Mouse (Mus musculus) kidney, postnatal 0 days (tissue): ENCODE results near the gene Trappc3. TPM values are rescaled to one million over a fixed set of nuclear protein-coding genes. Genes with fewer than 3 reads are reported as not detected.

Experiments
- ATAC-seq: fragments of 200-750 bp; cut with Nextera tagmentation; replicated peaks from 2 replicates; pipeline ENCODE4 v1.8.0; 2017; ENCODE audit warnings: low read depth, moderate number of reproducible peaks, moderate TSS enrichment, moderate library complexity; ENCODE audit not compliant: low FRiP score
- DNase-seq: peaks from one replicate; pipeline ENCODE4 v3.0.0-alpha.2; 2016; ENCODE audit warnings: low spot score
- H3K27ac ChIP-seq: fragments of 300-500 bp; sonication (generic); 2 replicates; pipeline ENCODE4 v1.5.1; 2014; ENCODE audit warnings: mild to moderate bottlenecking
- H3K27me3 ChIP-seq: fragments of 300-500 bp; sonication (generic); 2 replicates; pipeline ENCODE4 v1.6.1; 2014; ENCODE audit warnings: low read length, mixed read lengths; ENCODE audit not compliant: insufficient read depth
- H3K36me3 ChIP-seq: fragments of 300-500 bp; sonication (generic); 2 replicates; pipeline ENCODE4 v1.6.1; 2014; ENCODE audit warnings: low read length, mixed read lengths; ENCODE audit not compliant: insufficient read depth
- H3K4me1 ChIP-seq: fragments of 300-500 bp; sonication (generic); replicated peaks from 2 replicates; pipeline ENCODE4 v1.6.1; 2014; ENCODE audit warnings: antibody characterized with exemption, low read length, mixed read lengths; ENCODE audit not compliant: insufficient read depth
- H3K4me2 ChIP-seq: fragments of 300-500 bp; sonication (generic); 2 replicates; pipeline ENCODE4 v1.6.1; 2014; ENCODE audit warnings: mild to moderate bottlenecking, low read length, moderate library complexity, mixed read lengths
- H3K4me3 ChIP-seq: fragments of 300-500 bp; sonication (generic); replicated peaks from 2 replicates; pipeline ENCODE4 v1.5.1; 2014; ENCODE audit warnings: low read depth, low read length
- H3K9ac ChIP-seq: fragments of 300-500 bp; sonication (generic); 2 replicates; pipeline ENCODE4 v1.6.1; 2014; ENCODE audit warnings: low read depth, low read length
- H3K9me3 ChIP-seq: fragments of 300-500 bp; sonication (generic); replicated peaks from 2 replicates; pipeline ENCODE4 v1.6.1; 2016; ENCODE audit warnings: low read length, inconsistent platforms, mixed read lengths
- CTCF ChIP-seq: IDR thresholded peaks from 2 replicates; pipeline ENCODE4 v1.5.1; 2016; ENCODE audit warnings: antibody characterized with exemption, low read depth, mild to moderate bottlenecking, moderate library complexity
- WGBS: fragments of 180-500 bp; shearing (Covaris S2); extraction: QIAGEN DNeasy Blood & Tissue Kit; methylation state at CpG from one replicate; pipeline ENCODE4 v1.1.7; 2014; 5-methylcytosine and 5-hydroxymethylcytosine counted together
- polyA plus RNA-seq: library from polyadenylated mRNA; unstranded; fragments of >200 nt; fragmentation: Nextera tagmentation; extraction: Ambion mirVana; gene quantifications from 2 replicates; pipeline ENCODE4 v1.2.1, GENCODE M21; 2015

The Trappc3 gene
- polyA plus RNA-seq, 1 experiment from 2014 or later, result 115 TPM

- Histone ChIP-seq H3K9ac (no peak overlapping the region), H3K27me3 (0 out of 2 replicates have a peak, but pooled peaks cover 4% of the 10 kb centered on the region), H3K36me3 (no peaks in the 10 kb centered on the region), H3K4me3 (no peak overlapping the region), H3K4me1 (peaks cover 17% of the 10 kb centered on the region), H3K27ac (no peak overlapping the region), H3K4me2 (no peak overlapping the region), H3K9me3 (no peaks in the 10 kb centered on the region)
- no peak for TF ChIP-seq CTCF
- no peak for ATAC-seq
- WGBS, result 95% methylated on average over 1 of the region's 1 CpGs
- DNase-seq, result no peak
Measured at GRCm38 (mm10) chr4:126305428-126305827, 43.3 kb downstream of the Trappc3 start.

GRCm38 (mm10) chr4:126306058-126306457 lies 43.9 kb downstream of the Trappc3 start:
- Histone ChIP-seq H3K9me3 (no peaks in the 10 kb centered on the region), H3K27me3 (no peaks in the 10 kb centered on the region), H3K4me2 (no peak overlapping the region), H3K27ac (no peak overlapping the region), H3K4me1 (peaks cover 11% of the 10 kb centered on the region), H3K4me3 (no peak overlapping the region), H3K9ac (no peak overlapping the region), H3K36me3 (no peaks in the 10 kb centered on the region)
- DNase-seq (no peak), ATAC-seq (no peak)
- WGBS, result 84% methylated on average over 6 of the region's 6 CpGs
- TF ChIP-seq CTCF, result peak; percentile 22

GRCm38 (mm10) chr4:126306827-126307226 lies 44.7 kb downstream of the Trappc3 start:
- no peak overlapping the region for H3K4me2 ChIP-seq
- H3K36me3 ChIP-seq, result no peaks in the 10 kb centered on the region
- TF ChIP-seq CTCF, result no peak
- ATAC-seq, result no peak
- 2% methylated on average over 2 of the region's 2 CpGs for WGBS
- no peak overlapping the region for H3K27ac ChIP-seq
- H3K4me3 ChIP-seq, result no peak overlapping the region
- 0 out of 2 replicates have a peak, but pooled peaks cover 5% of the 10 kb centered on the region for H3K4me1 ChIP-seq
- no peaks in the 10 kb centered on the region for H3K9me3 ChIP-seq
- DNase-seq, result peak; percentile 11
- H3K27me3 ChIP-seq, result no peaks in the 10 kb centered on the region
- no peak overlapping the region for H3K9ac ChIP-seq

GRCm38 (mm10) chr4:126309211-126309921 lies 47.2 kb downstream of the Trappc3 start:
- H3K9ac ChIP-seq, result no peak overlapping the region
- H3K27me3 ChIP-seq, result no peaks in the 10 kb centered on the region
- TF ChIP-seq CTCF, result no peak; the same call in 1 of the 2 replicates
- H3K4me1 ChIP-seq, result 0 out of 2 replicates have a peak, but pooled peaks cover 5% of the 10 kb centered on the region
- H3K4me2 ChIP-seq, result peak overlapping the region; percentile 43
- H3K4me3 ChIP-seq, result no peak overlapping the region
- H3K9me3 ChIP-seq, result no peaks in the 10 kb centered on the region
- H3K36me3 ChIP-seq, result no peaks in the 10 kb centered on the region
- H3K27ac ChIP-seq, result no peak overlapping the region
- DNase-seq (no peak), ATAC-seq (peak; percentile 22)
- 16% methylated on average over 20 of the region's 20 CpGs for WGBS

DNA sequence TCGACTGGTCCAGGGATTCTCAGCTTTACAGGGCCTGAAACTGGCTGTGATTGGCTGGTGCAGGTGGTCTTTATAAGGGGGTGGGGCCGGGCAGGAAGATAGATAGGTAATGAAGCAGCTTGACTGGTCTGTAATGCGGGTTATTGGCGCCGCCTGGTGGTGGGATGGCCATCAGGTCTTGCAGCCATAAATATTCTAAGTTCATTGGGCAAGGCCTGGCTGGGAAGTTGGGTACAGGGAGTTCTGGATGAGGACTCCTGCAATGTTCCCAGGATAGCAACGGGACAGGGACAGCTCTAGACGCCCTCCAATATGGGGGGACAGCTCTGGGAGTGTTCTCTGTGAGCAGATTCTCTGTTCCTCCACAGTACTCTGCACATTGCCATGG lies 47.8 kb downstream of the Trappc3 start:
- Histone ChIP-seq H3K4me1 (peaks cover 9% of the 10 kb centered on the region; the same call in 1 of the 2 replicates), H3K36me3 (no peaks in the 10 kb centered on the region), H3K4me2 (peak overlapping the region; percentile 43), H3K4me3 (no peak overlapping the region), H3K9me3 (no peaks in the 10 kb centered on the region), H3K27ac (no peak overlapping the region), H3K27me3 (no peaks in the 10 kb centered on the region), H3K9ac (no peak overlapping the region)
- 3% methylated on average over 7 of the region's 7 CpGs for WGBS
- peak; percentile 91 for DNase-seq
- ATAC-seq, result peak; percentile 46
- TF ChIP-seq CTCF, result peak; percentile 85

DNA sequence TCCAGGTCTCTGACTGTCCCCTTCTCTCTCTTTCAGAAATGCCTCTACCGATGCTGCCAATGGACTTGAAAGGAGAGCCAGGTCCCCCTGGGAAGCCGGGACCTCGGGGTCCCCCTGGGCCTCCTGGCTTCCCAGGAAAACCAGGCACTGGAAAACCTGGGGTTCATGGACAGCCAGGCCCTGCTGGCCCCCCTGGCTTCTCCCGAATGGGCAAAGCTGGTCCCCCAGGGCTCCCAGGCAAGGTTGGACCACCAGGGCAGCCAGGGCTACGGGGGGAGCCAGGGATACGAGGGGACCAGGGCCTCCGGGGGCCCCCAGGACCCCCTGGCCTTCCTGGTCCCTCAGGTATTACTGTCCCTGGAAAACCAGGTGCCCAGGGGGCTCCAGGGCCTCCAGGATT lies 48.2 kb downstream of the Trappc3 start:
- Histone ChIP-seq H3K4me3 (no peak overlapping the region), H3K27ac (no peak overlapping the region), H3K4me2 (no peak overlapping the region), H3K9ac (no peak overlapping the region), H3K9me3 (no peaks in the 10 kb centered on the region), H3K4me1 (peaks cover 10% of the 10 kb centered on the region; the same call in 1 of the 2 replicates), H3K36me3 (no peaks in the 10 kb centered on the region), H3K27me3 (no peaks in the 10 kb centered on the region)
- no peak for DNase-seq
- ATAC-seq, result no peak
- no peak for TF ChIP-seq CTCF
- WGBS, result 79% methylated on average over 7 of the region's 7 CpGs
